Mouse (Mus musculus) myocyte (in vitro differentiated cells): ENCODE measurements around the gene Zfp800. TPM values are rescaled to one million over a fixed set of nuclear protein-coding genes. Genes with fewer than 3 reads are reported as not detected.

Experiments used
- H3K27me3 ChIP-seq: one replicate; pipeline ENCODE4 v1.6.1; 2011; ENCODE audit not compliant: control insufficient read depth, insufficient read depth, insufficient read length
- H3K36me3 ChIP-seq: one replicate; pipeline ENCODE4 v1.6.1; 2011; ENCODE audit not compliant: control insufficient read depth, insufficient read depth
- H3K4me2 ChIP-seq: one replicate; pipeline ENCODE4 v1.6.1; 2011; ENCODE audit warnings: low read depth, control low read depth
- H3K4me3 ChIP-seq: one replicate; pipeline ENCODE4 v1.5.1; 2011; ENCODE audit warnings: mild to moderate bottlenecking, control low read depth, moderate library complexity
- H3K79me2 ChIP-seq: one replicate; pipeline ENCODE4 v1.6.1; 2011; ENCODE audit not compliant: control insufficient read depth, insufficient read depth
- H3ac ChIP-seq: one replicate; pipeline ENCODE4 v1.6.1; 2011; ENCODE audit not compliant: control insufficient read depth, insufficient read length
- CEBPB ChIP-seq: IDR thresholded peaks from 2 replicates; pipeline ENCODE4 v1.6.1; 2011; ENCODE audit warnings: mild to moderate bottlenecking, moderate library complexity; ENCODE audit not compliant: poor library complexity, insufficient read depth, severe bottlenecking
- E2F4 ChIP-seq: IDR thresholded peaks from one replicate; pipeline ENCODE4 v1.6.1; 2011; ENCODE audit warnings: mild to moderate bottlenecking, control low read depth, moderate library complexity; ENCODE audit not compliant: insufficient read depth
- MAX ChIP-seq: IDR thresholded peaks from one replicate; pipeline ENCODE4 v1.6.1; 2011; ENCODE audit warnings: low read depth, mild to moderate bottlenecking, control low read depth
- MYOD1 ChIP-seq, 3 experiments: IDR thresholded peaks; one replicate each; pipeline ENCODE4 v1.6.1; 2011; ENCODE audit warnings: control low read depth in 2 of 3, low read depth in 2 of 3, mild to moderate bottlenecking in 2 of 3, moderate library complexity in 1 of 3; ENCODE audit not compliant: insufficient read length in 2 of 3, control insufficient read depth in 1 of 3
- MYOG ChIP-seq, 3 experiments: IDR thresholded peaks; one replicate each; pipeline ENCODE4 v1.6.1; 2011; ENCODE audit warnings: control low read depth in 2 of 3, low read depth in 2 of 3, mild to moderate bottlenecking in 2 of 3; ENCODE audit not compliant: insufficient read length in 2 of 3, control insufficient read depth in 1 of 3, insufficient read depth in 1 of 3
- POLR2A ChIP-seq: IDR thresholded peaks from one replicate; pipeline ENCODE4 v1.6.1; 2011; ENCODE audit warnings: low read depth, mild to moderate bottlenecking, control low read depth, moderate library complexity; ENCODE audit not compliant: insufficient read length
- POLR2AphosphoS2 ChIP-seq: IDR thresholded peaks from one replicate; pipeline ENCODE4 v1.6.1; 2011; ENCODE audit warnings: low read depth, control low read depth; ENCODE audit not compliant: insufficient read length
- REST ChIP-seq: IDR thresholded peaks from one replicate; pipeline ENCODE4 v1.6.1; 2011; ENCODE audit warnings: mild to moderate bottlenecking, control low read depth, moderate library complexity; ENCODE audit not compliant: insufficient read depth, insufficient read length
- SRF ChIP-seq: IDR thresholded peaks from one replicate; pipeline ENCODE4 v1.6.1; 2011; ENCODE audit warnings: low read depth; ENCODE audit not compliant: control insufficient read depth, insufficient read length
- TCF12 ChIP-seq: IDR thresholded peaks from one replicate; pipeline ENCODE4 v1.6.1; 2011; ENCODE audit warnings: mild to moderate bottlenecking, control low read depth; ENCODE audit not compliant: poor library complexity, insufficient read depth, severe bottlenecking
- TCF3 ChIP-seq: IDR thresholded peaks from one replicate; pipeline ENCODE4 v1.6.1; 2011; ENCODE audit warnings: low read depth, control low read depth; ENCODE audit not compliant: insufficient read length
- USF1 ChIP-seq: IDR thresholded peaks from one replicate; pipeline ENCODE4 v1.6.1; 2011; ENCODE audit warnings: low read depth, mild to moderate bottlenecking, control low read depth, moderate library complexity
- polyA plus RNA-seq: library from polyadenylated mRNA; unstranded; fragments of >200 nt; fragmentation: generic; extraction: Trizol; gene quantifications from one replicate; pipeline ENCODE4 v1.2.1, GENCODE M21; 2012; ENCODE audit warnings: missing spikeins

The Zfp800 gene
- polyA plus RNA-seq, 1 experiment, result 2.0 TPM

DNA sequence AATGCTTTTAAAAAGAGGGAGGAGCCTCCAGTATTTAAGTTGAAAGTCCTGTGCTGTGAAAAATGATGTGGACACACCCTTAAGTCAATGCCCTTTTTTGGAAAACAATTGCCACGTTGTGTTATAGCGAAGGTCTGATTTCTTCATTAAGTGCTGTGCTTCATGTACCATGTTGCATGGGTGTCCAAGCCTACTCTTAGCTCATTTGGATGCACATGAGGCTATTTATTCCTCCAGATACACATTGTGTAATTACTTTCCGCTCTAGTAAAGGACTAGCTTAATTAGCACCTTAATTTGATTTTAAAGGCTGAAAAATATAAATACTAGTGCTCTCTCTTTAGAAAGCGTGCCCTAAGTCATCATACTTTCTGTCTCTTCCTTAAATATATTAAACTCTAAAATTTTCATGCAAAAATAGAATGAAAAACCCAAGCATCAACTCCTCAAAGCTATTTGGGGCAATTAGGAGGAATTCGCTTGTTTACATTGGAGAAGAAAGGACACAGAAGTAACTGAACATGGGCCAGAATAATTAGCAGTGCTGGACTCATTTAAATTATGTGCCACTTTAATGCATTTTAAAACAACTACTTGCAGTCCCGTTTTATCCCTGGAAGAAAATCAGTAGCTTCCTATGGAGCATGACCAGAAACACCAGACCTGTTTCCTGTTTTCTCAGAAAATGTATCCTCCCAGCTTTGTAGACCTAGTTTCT lies 27.7 kb downstream of the Zfp800 start:
- H3K36me3 ChIP-seq, result no peaks in the 10 kb centered on the region
- no peak overlapping the region for H3K4me3 ChIP-seq
- TF ChIP-seq POLR2A, result no peak
- no peak for TF ChIP-seq POLR2AphosphoS2
- TF ChIP-seq TCF3, result no peak
- TF ChIP-seq MYOG (IDR thresholded peaks at IDR 0.05; ENCODE audit: control insufficient read depth in 1 of 3, insufficient read depth in 1 of 3, insufficient read length in 2 of 3, low read depth in 2 of 3), result no peak
- TF ChIP-seq MAX, result no peak
- no peak for TF ChIP-seq E2F4
- no peak for TF ChIP-seq REST
- TF ChIP-seq MYOD1 (IDR thresholded peaks at IDR 0.05; ENCODE audit: control insufficient read depth in 1 of 3, insufficient read length in 2 of 3, low read depth in 2 of 3), result no peak
- TF ChIP-seq USF1, result no peak
- TF ChIP-seq TCF12, result no peak
- no peak for TF ChIP-seq CEBPB
- TF ChIP-seq SRF, result no peak
- no peak overlapping the region for H3K4me2 ChIP-seq
- no peak overlapping the region for H3ac ChIP-seq
- H3K27me3 ChIP-seq, result peaks cover 4% of the 10 kb centered on the region
- H3K79me2 ChIP-seq, result no peaks in the 10 kb centered on the region

DNA sequence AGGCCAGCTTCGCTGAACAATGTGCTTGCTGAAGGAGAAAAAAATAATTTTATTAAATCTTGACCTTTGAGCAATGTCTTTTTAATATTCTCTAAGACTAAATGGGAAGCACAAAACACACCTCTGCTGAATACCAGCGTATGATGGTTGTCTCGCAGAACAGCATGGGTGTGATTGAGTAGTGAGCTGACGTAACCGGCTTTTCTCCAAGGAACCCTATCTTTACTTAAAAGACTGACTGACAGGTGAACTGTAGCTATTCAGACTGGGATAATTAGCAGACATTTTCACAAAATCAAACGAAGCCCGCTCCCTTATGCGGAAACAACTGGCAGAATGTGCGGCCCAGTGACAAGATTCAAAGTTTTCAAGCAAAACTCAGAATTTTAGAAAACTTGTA lies 30.2 kb downstream of the Zfp800 start:
- Histone ChIP-seq H3K79me2 (no peaks in the 10 kb centered on the region), H3K4me3 (no peak overlapping the region), H3K27me3 (peaks cover 7% of the 10 kb centered on the region), H3K4me2 (no peak overlapping the region), H3K36me3 (no peaks in the 10 kb centered on the region), H3ac (no peak overlapping the region)
- TF ChIP-seq MAX, result no peak
- TF ChIP-seq USF1, result no peak
- TF ChIP-seq SRF, result no peak
- no peak for TF ChIP-seq TCF12
- no peak for TF ChIP-seq MYOD1 (IDR thresholded peaks at IDR 0.05; ENCODE audit: control insufficient read depth in 1 of 3, insufficient read length in 2 of 3, low read depth in 2 of 3)
- no peak for TF ChIP-seq CEBPB
- TF ChIP-seq REST, result no peak
- no peak for TF ChIP-seq MYOG (IDR thresholded peaks at IDR 0.05; ENCODE audit: control insufficient read depth in 1 of 3, insufficient read depth in 1 of 3, insufficient read length in 2 of 3, low read depth in 2 of 3)
- no peak for TF ChIP-seq TCF3
- TF ChIP-seq POLR2AphosphoS2, result no peak
- no peak for TF ChIP-seq E2F4
- TF ChIP-seq POLR2A, result no peak

DNA sequence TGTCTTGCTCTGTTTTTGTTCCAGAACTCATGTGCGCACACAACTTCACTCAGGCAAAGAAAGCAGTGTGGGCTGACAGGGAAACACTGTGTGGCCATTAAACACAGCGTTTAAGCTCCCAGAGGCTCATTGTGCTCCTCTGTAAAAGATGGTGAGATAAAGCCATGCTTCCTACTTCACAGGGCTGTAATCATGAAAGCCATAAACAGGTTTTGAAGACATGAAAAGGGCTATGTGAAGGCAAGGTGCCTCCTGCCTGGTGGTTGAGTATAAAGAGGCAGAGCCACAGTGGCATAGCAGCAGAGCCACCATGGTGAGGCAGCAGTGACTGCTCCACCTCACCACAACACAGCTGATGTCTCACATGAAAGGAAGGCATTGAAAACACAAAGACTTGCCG lies 46.7 kb downstream of the Zfp800 start:
- Histone ChIP-seq H3K27me3 (no peaks in the 10 kb centered on the region), H3K36me3 (no peaks in the 10 kb centered on the region), H3K4me3 (no peak overlapping the region), H3K4me2 (no peak overlapping the region), H3K79me2 (no peaks in the 10 kb centered on the region), H3ac (no peak overlapping the region)
- TF ChIP-seq SRF (no peak), POLR2AphosphoS2 (no peak), E2F4 (no peak), USF1 (no peak), MYOD1 (IDR thresholded peaks at IDR 0.05; ENCODE audit: control insufficient read depth in 1 of 3, insufficient read length in 2 of 3, low read depth in 2 of 3) (no peak), TCF3 (no peak), POLR2A (no peak), MAX (no peak), REST (no peak), TCF12 (no peak), CEBPB (no peak), MYOG (IDR thresholded peaks at IDR 0.05; ENCODE audit: control insufficient read depth in 1 of 3, insufficient read depth in 1 of 3, insufficient read length in 2 of 3, low read depth in 2 of 3) (no peak)

DNA sequence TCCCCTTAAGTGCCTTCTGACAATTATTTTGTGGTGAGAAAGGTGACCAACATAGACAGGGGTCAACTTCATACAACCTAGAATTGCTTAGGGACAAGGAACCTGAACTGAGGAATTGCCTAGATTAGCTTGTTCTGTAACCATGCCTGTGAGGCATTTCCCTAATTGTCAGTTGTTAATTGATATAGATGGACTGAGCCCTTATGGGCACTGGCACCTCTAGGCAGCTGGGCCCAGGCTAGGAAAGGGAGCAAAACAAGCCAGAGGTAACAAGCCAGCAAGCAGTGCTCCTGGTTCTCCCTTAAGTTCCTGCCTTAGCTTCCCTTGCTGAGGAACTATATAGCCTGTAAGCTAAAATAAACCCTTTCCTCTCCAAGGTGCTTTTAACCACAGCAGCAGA lies 52.1 kb downstream of the Zfp800 start:
- TF ChIP-seq POLR2A (no peak), USF1 (no peak), POLR2AphosphoS2 (no peak), TCF12 (no peak), REST (no peak), MYOG (IDR thresholded peaks at IDR 0.05; ENCODE audit: control insufficient read depth in 1 of 3, insufficient read depth in 1 of 3, insufficient read length in 2 of 3, low read depth in 2 of 3) (no peak), MYOD1 (IDR thresholded peaks at IDR 0.05; ENCODE audit: control insufficient read depth in 1 of 3, insufficient read length in 2 of 3, low read depth in 2 of 3) (no peak), CEBPB (no peak), SRF (no peak), MAX (no peak), E2F4 (no peak), TCF3 (no peak)
- Histone ChIP-seq H3K79me2 (no peaks in the 10 kb centered on the region), H3ac (no peak overlapping the region), H3K27me3 (no peaks in the 10 kb centered on the region), H3K4me3 (no peak overlapping the region), H3K36me3 (no peaks in the 10 kb centered on the region), H3K4me2 (no peak overlapping the region)
